Mouse (Mus musculus) brain, embryonic 14.5 days (tissue): ENCODE measurements around the gene A730061H03Rik.

Experiments used
- CTCF ChIP-seq: fragments of 200-500 bp; IDR thresholded peaks from 2 replicates; pipeline ENCODE4 v1.5.1; 2012; ENCODE audit warnings: inconsistent platforms, mild to moderate bottlenecking, moderate library complexity, borderline replicate concordance; ENCODE audit not compliant: insufficient read depth, insufficient read length; ENCODE audit errors: extremely low read depth
- POLR2A ChIP-seq: fragments of 200-500 bp; IDR thresholded peaks from 2 replicates; pipeline ENCODE4 v1.6.1; 2012; ENCODE audit warnings: mild to moderate bottlenecking, inconsistent platforms, borderline replicate concordance; ENCODE audit not compliant: poor library complexity, insufficient read depth, insufficient read length, severe bottlenecking; ENCODE audit errors: extremely low read depth

DNA sequence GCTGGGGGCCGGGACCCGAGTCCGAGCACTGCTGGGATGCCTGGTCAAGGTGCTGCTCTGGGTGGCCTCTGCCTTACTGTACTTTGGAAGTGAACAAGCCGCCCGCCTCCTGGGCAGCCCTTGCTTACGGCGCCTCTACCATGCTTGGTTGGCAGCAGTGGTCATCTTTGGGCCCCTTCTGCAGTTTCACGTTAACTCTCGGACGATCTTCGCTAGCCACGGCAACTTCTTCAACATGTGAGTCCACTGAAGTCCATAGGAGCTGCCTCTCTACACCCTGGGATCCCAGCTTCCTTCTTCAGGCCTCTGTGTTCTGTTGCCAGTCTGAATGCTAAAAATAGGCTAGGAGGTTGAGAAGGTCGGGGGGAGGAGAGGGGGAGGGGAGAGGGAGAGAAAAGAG, 15.5 kb upstream of the A730061H03Rik start:
- TF ChIP-seq CTCF (no peak), POLR2A (no peak)
